Mouse (Mus musculus): ENCODE measurements around the gene Gzmm.

Gene Gzmm

DNA sequence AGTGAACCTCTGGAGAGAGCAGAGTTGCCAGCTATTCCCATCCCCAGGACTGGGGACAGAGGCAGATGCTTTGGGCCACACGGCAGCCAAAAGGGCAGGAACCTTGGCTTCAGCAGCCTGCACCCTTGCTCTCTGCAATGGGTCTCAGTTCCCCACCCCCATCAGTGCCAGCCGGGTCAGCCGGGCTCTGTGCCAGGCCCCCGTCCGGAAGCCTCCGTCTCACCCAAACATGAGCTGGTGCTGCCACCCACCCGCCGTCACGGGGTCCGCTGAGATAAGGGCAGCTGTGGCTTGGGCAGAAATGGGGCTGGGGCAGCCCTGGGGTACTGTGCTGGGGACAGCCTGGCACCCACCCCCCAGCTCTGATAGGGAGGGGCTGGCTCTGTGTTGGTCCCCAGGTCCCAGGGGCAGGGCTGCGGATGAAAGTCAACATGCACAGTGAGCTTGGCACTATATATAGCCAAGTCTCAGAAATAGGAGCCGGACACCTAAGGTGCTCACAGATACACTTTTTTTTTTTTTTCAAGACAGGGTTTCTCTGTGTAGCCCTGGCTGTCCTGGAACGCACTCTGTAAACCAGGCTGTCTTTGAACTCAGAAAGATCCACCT, 40.6 kb downstream of the Gzmm start:
- no peak for DNase-seq

- peak; percentile 67 to 70 for DNase-seq
Observed at GRCm38 (mm10) chr10:79732500-79732899, 43.7 kb downstream of the Gzmm start.

- DNase-seq, result no peak
Observed at GRCm38 (mm10) chr10:79733847-79734246, 45.0 kb downstream of the Gzmm start.

GRCm38 (mm10) chr10:79735361-79735760, 46.5 kb downstream of the Gzmm start:
- DNase-seq, result no peak

DNA sequence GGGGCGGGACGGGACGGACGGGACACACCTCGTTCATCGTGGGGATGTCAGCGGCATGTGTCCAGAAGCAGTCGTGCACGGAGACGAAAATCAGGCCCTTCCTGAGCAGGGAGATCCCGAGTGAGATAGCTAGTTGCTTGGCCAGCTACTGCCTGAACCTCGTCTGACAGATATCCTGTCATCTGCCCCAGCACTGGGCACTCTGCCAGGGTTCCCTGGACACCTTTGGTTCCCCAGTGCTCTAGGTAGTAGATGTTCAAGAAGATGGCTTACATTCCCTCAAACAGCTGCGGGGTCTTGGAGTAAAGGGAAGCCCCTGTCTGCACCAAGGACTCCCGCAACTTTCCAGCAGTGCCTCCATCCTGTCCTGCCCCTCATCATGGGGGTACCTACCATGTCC, 47.9 kb downstream of the Gzmm start:
- DNase-seq, result no peak

GRCm38 (mm10) chr10:79738259-79738658, 49.4 kb downstream of the Gzmm start:
- DNase-seq, result peak; percentile 17 to 28

DNA sequence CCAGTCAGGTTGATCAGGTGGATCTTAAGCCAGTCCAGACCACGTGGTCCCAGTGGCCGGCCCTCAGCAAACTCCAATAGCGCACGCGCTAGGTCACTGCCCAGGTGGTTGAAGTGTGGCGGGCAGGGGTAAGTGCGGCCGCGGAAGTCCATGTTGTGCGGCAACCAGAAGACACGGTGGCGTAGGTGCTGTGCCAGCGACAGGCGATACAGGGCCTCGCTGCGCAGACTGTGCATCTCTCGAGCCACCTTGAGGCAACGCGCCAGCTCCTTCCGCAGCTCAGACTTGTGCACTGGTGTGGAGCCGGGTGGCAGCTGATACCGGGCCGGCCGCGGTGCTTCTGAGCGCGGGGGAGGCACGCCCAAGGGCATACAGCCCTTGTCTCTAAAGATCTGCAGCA, 50.4 kb downstream of the Gzmm start:
- DNase-seq, result no peak

DNA sequence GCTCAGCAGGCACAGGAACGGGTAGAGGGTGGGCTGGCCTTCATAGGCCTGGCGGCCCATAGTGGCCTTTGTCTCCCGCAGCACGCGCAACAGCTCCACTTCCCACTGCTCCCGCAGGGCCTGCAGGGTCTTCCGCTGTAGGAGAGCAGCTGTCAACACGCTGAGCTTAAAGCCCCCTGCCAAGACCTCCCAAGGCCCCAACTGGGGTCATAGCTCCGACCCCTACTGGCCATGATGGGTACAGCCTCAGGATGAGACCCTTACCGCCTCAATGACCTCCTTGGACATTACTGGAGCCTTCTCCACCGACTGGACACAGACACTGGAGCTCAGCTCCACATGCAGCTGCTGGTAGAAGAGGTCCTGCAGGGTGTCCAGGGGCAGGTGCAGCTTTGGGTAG, 52.0 kb downstream of the Gzmm start:
- DNase-seq, result no peak

GRCm38 (mm10) chr10:79743161-79743560, 54.3 kb downstream of the Gzmm start:
- no peak for DNase-seq

GRCm38 (mm10) chr10:79743650-79744365, 55.0 kb downstream of the Gzmm start:
- no peak for DNase-seq
